ENCODE assay signal across 17 mouse cellular contexts in genomic region chr2:30076439-30076838, GRCm38 (mm10). TPM values are rescaled to one million over a fixed set of nuclear protein-coding genes. Genes with fewer than 3 reads are reported as not detected.
"Had no signal": no experiment of that assay in that cellular context is flagged by ENCODE, and none has a peak within 500 bp of the region (broad histone marks: within the 10 kb centered on the region; RNA-seq: fewer than 3 reads in every experiment).

No protein-coding gene starts in this region.

- H3K4me3 ChIP-seq: midbrain, embryonic 13.5 days had no signal

- H3K27ac ChIP-seq: liver, embryonic 14.5 days; midbrain, embryonic 13.5 days; midbrain, embryonic 15.5 days; neural tube, embryonic 13.5 days; neural tube, embryonic 15.5 days had no signal

- H3K4me2 ChIP-seq: midbrain, embryonic 11.5 days had no signal

- DNase-seq: lung, adult 18-20 months; lung, postnatal 10 days; lung, postnatal 4 days; retina, postnatal 1 day; right cerebral cortex, adult 18-20 months; right cerebral cortex, postnatal 14 days; thymus, adult 18-20 months; thymus, postnatal 14 days; thymus, postnatal 36 days had no signal

- H3K9me3 ChIP-seq: megakaryocyte, embryonic 14.5 days; midbrain, embryonic 13.5 days; midbrain, embryonic 15.5 days; neural tube, embryonic 13.5 days; neural tube, embryonic 15.5 days had no signal

- H3K9ac ChIP-seq: liver, embryonic 14.5 days; midbrain, embryonic 13.5 days; midbrain, embryonic 15.5 days had no signal

- H3K27me3 ChIP-seq: megakaryocyte, embryonic 14.5 days; midbrain, embryonic 13.5 days; midbrain, embryonic 15.5 days; neural tube, embryonic 13.5 days; neural tube, embryonic 15.5 days had no signal

RNA-seq across cellular contexts. Expression of gene Wdr34, which starts 27.8 kb away (rescaled TPM):
- total RNA-seq: monocyte, adult 5-6 weeks had no signal
